Mouse (Mus musculus): ENCODE data around the gene Phox2b.

GRCm38 (mm10) chr5:67048003-67048402 lies 51.1 kb downstream of the Phox2b start:
- TF ChIP-seq TAL1 (IDR thresholded peaks at IDR 0.05; ENCODE audit: low read length) (no peak), GATA1 (IDR thresholded peaks at IDR 0.05; ENCODE audit: low read length) (no peak)

All from erythroblast, embryonic 14.5 days (primary cell).